Mouse (Mus musculus): ENCODE measurements around the gene Mfsd4a.

- TF ChIP-seq POLR2A (IDR thresholded peaks at IDR 0.05; ENCODE audit: extremely low read depth, insufficient read depth, low read length) (no peak), CTCF (IDR thresholded peaks at IDR 0.05; ENCODE audit: low read depth, low read length) (no peak)
Observed at GRCm38 (mm10) chr1:132089767-132090166, 21.9 kb upstream of the Mfsd4a start.
